Mouse (Mus musculus) central nervous system, embryonic 11.5 days (tissue): ENCODE data around the gene Pim3. TPM values are rescaled to one million over a fixed set of nuclear protein-coding genes. Genes with fewer than 3 reads are reported as not detected.

Experiments used
- polyA plus RNA-seq: library from polyadenylated mRNA; depleted of rRNA; stranded (reverse); fragments of >200 nt; gene quantifications from 2 replicates; pipeline ENCODE4 v1.2.3, GENCODE M21; 2012; rRNA removed

Pim3 gene
- 10.9 and 18.3 TPM in 2 replicates for polyA plus RNA-seq

GRCm38 (mm10) chr15:88861772-88862622, at the start of gene Pim3:
Pim3 (plus strand) TSS chr15:88862186.

GRCm38 (mm10) chr15:88819026-88819905, 42.7 kb upstream of the Pim3 start, which contains the start of the genes Alg12 and Creld2:
Alg12 (minus strand) TSS chr15:88819318.
Creld2 (plus strand) TSS chr15:88819646.

Other genes starting within 250 kb of the Pim3 start
- 36.6 and 39.6 TPM in 2 replicates for gene Brd1, start 128.0 kb upstream of the Pim3 start, polyA plus RNA-seq
- gene Zbed4, start 110.5 kb upstream of the Pim3 start, polyA plus RNA-seq: 22.1 and 26.6 TPM in 2 replicates
- 6.9 and 14.7 TPM in 2 replicates for gene Alg12, start 42.9 kb upstream of the Pim3 start, polyA plus RNA-seq
- 60.8 and 106 TPM in 2 replicates for gene Creld2, start 42.5 kb upstream of the Pim3 start, polyA plus RNA-seq
- 0.11 and 0.22 TPM in 2 replicates for gene Ttll8, start 92.2 kb downstream of the Pim3 start, polyA plus RNA-seq
- gene Mlc1, start 116.8 kb downstream of the Pim3 start, polyA plus RNA-seq: 3.5 and 5.4 TPM in 2 replicates
- gene Mov10l1, start 120.7 kb downstream of the Pim3 start, polyA plus RNA-seq: 0.61 and 0.62 TPM in 2 replicates
- 2.8 and 2.9 TPM in 2 replicates for gene Panx2, start 197.5 kb downstream of the Pim3 start, polyA plus RNA-seq
- 40.6 and 43.7 TPM in 2 replicates for gene Trabd, start 212.9 kb downstream of the Pim3 start, polyA plus RNA-seq
- 22.6 and 28.3 TPM in 2 replicates for gene Selenoo, start 226.9 kb downstream of the Pim3 start, polyA plus RNA-seq